Mouse (Mus musculus) heart, embryonic 10.5 days (tissue): ENCODE data around the gene Ror1. TPM values are rescaled to one million over a fixed set of nuclear protein-coding genes. Genes with fewer than 3 reads are reported as not detected.

Source experiments
- DNase-seq: peaks from one replicate; pipeline ENCODE4 v3.0.0-alpha.2; 2017; ENCODE audit warnings: low spot score
- H3K27ac ChIP-seq: fragments of 300-500 bp; sonication (generic); 2 replicates; pipeline ENCODE4 v1.5.1; 2016; ENCODE audit warnings: mild to moderate bottlenecking
- H3K27me3 ChIP-seq: fragments of 300-500 bp; sonication (generic); 2 replicates; pipeline ENCODE4 v1.6.1; 2016; ENCODE audit warnings: mild to moderate bottlenecking; ENCODE audit not compliant: poor library complexity, insufficient read depth, severe bottlenecking
- H3K36me3 ChIP-seq: fragments of 300-500 bp; sonication (generic); 2 replicates; pipeline ENCODE4 v1.6.1; 2016; ENCODE audit warnings: mild to moderate bottlenecking, moderate library complexity
- H3K4me1 ChIP-seq: fragments of 300-500 bp; sonication (generic); 2 replicates; pipeline ENCODE4 v1.6.1; 2016; ENCODE audit warnings: mild to moderate bottlenecking
- H3K4me3 ChIP-seq: fragments of 300-500 bp; sonication (generic); 2 replicates; pipeline ENCODE4 v1.5.1; 2016; ENCODE audit warnings: mild to moderate bottlenecking, moderate library complexity
- H3K9me3 ChIP-seq: fragments of 300-500 bp; sonication (generic); 2 replicates; pipeline ENCODE4 v1.6.1; 2016; ENCODE audit warnings: mild to moderate bottlenecking, moderate library complexity
- WGBS: fragments of 180-500 bp; shearing (Covaris S2); methylation state at CpG from one replicate; pipeline ENCODE4 v1.1.7; 2016; 5-methylcytosine and 5-hydroxymethylcytosine counted together
- polyA plus RNA-seq: library from polyadenylated mRNA; unstranded; fragments of >200 nt; fragmentation: Nextera tagmentation; extraction: Ambion mirVana; gene quantifications from 2 replicates; pipeline ENCODE4 v1.2.1, GENCODE M21; 2016

Gene Ror1
- polyA plus RNA-seq, 1 experiment from 2014 or later, result 9.3 TPM

DNA sequence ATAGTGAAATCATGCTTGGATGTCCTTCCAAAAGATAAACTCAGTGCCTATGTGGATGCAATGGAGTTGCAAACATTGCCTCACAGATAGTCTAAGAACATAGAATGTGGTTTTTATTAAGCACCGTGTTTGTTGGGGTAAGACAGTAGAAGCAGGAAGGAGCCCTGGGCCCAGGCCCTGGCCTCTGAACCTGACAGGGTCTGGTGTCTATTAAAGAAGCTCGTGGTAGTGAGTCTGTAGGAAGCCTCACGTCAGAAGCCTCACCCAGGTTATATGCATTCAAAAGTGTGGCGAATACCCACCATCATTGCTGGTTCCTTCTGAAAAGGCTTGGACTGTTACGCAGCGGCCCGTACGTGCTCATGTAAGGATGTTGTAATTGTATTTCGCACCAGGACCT lies 157.8 kb downstream of the Ror1 start:
- Histone ChIP-seq H3K27ac (no peak overlapping the region), H3K4me3 (no peak overlapping the region), H3K36me3 (no peaks in the 10 kb centered on the region), H3K9me3 (no peaks in the 10 kb centered on the region), H3K27me3 (peaks cover 10% of the 10 kb centered on the region; the same call in 1 of the 2 replicates), H3K4me1 (peaks cover 33% of the 10 kb centered on the region)
- 81% methylated on average over 9 of the region's 9 CpGs for WGBS
- no peak for DNase-seq

- no peak for DNase-seq
- H3K4me3 ChIP-seq, result no peak overlapping the region
- H3K4me1 ChIP-seq, result peaks cover 33% of the 10 kb centered on the region
- H3K36me3 ChIP-seq, result no peaks in the 10 kb centered on the region
- no peak overlapping the region for H3K27ac ChIP-seq
- H3K27me3 ChIP-seq, result peaks cover 10% of the 10 kb centered on the region; the same call in 1 of the 2 replicates
- H3K9me3 ChIP-seq, result no peaks in the 10 kb centered on the region
- WGBS, result 69% methylated on average over 7 of the region's 7 CpGs
These were observed 158.2 kb downstream of the Ror1 start for GRCm38 (mm10) chr4:100253831-100254230.

GRCm38 (mm10) chr4:100258462-100258861 lies 162.9 kb downstream of the Ror1 start:
- Histone ChIP-seq H3K4me1 (peaks cover 21% of the 10 kb centered on the region), H3K27me3 (peaks cover 10% of the 10 kb centered on the region; the same call in 1 of the 2 replicates), H3K4me3 (no peak overlapping the region), H3K27ac (no peak overlapping the region), H3K36me3 (no peaks in the 10 kb centered on the region), H3K9me3 (no peaks in the 10 kb centered on the region)
- 77% methylated on average over 5 of the region's 5 CpGs for WGBS
- no peak for DNase-seq

- DNase-seq, result no peak
- H3K27ac ChIP-seq, result no peak overlapping the region
- H3K9me3 ChIP-seq, result no peaks in the 10 kb centered on the region
- 96% methylated on average over 1 of the region's 1 CpGs for WGBS
- H3K27me3 ChIP-seq, result no peaks in the 10 kb centered on the region
- H3K4me1 ChIP-seq, result no peaks in the 10 kb centered on the region
- no peaks in the 10 kb centered on the region for H3K36me3 ChIP-seq
- no peak overlapping the region for H3K4me3 ChIP-seq
These were observed 168.3 kb downstream of the Ror1 start for GRCm38 (mm10) chr4:100263917-100264316.

- H3K9me3 ChIP-seq, result no peaks in the 10 kb centered on the region
- no peaks in the 10 kb centered on the region for H3K36me3 ChIP-seq
- no peak for DNase-seq
- 83% methylated on average over 10 of the region's 10 CpGs for WGBS
- no peak overlapping the region for H3K4me3 ChIP-seq
- no peaks in the 10 kb centered on the region for H3K27me3 ChIP-seq
- H3K4me1 ChIP-seq, result no peaks in the 10 kb centered on the region
- H3K27ac ChIP-seq, result no peak overlapping the region
These were observed 175.6 kb downstream of the Ror1 start for GRCm38 (mm10) chr4:100271059-100271735.

DNA sequence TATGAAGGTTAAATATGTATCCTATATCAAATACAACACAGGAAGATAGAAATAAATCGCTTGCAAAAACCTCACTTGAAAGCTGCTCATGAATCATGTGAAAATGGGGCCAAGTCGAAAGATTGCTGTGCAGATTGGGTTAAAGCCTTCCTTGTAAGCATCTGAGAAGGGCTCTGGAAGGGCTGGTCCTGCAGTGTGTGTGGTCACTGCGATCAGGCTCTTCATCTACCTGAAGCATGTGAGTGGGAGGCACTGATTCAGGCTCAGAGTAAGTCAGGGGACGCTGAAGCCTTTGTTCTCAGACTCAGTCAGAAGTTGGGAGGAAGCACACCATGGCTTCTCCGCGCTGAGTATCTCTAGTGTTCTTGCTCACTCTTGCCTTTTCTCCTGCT lies 176.1 kb downstream of the Ror1 start:
- no peaks in the 10 kb centered on the region for H3K36me3 ChIP-seq
- H3K4me3 ChIP-seq, result no peak overlapping the region
- no peaks in the 10 kb centered on the region for H3K4me1 ChIP-seq
- WGBS, result 68% methylated on average over 6 of the region's 6 CpGs
- no peaks in the 10 kb centered on the region for H3K9me3 ChIP-seq
- no peak overlapping the region for H3K27ac ChIP-seq
- H3K27me3 ChIP-seq, result no peaks in the 10 kb centered on the region
- DNase-seq, result no peak

- no peaks in the 10 kb centered on the region for H3K4me1 ChIP-seq
- no peak overlapping the region for H3K4me3 ChIP-seq
- 76% methylated on average over 3 of the region's 3 CpGs for WGBS
- no peak overlapping the region for H3K27ac ChIP-seq
- no peak for DNase-seq
- H3K36me3 ChIP-seq, result no peaks in the 10 kb centered on the region
- no peaks in the 10 kb centered on the region for H3K9me3 ChIP-seq
- no peaks in the 10 kb centered on the region for H3K27me3 ChIP-seq
These were observed 177.8 kb downstream of the Ror1 start for GRCm38 (mm10) chr4:100273356-100273755.

- Histone ChIP-seq H3K27ac (no peak overlapping the region), H3K27me3 (no peaks in the 10 kb centered on the region), H3K4me1 (no peaks in the 10 kb centered on the region), H3K36me3 (no peaks in the 10 kb centered on the region), H3K4me3 (no peak overlapping the region), H3K9me3 (no peaks in the 10 kb centered on the region)
- 90% methylated on average over 4 of the region's 4 CpGs for WGBS
- no peak for DNase-seq
These were observed 178.4 kb downstream of the Ror1 start for GRCm38 (mm10) chr4:100273807-100274480.

GRCm38 (mm10) chr4:100276482-100276881 lies 180.9 kb downstream of the Ror1 start:
- 81% methylated on average over 7 of the region's 7 CpGs for WGBS
- H3K4me3 ChIP-seq, result no peak overlapping the region
- no peak for DNase-seq

GRCm38 (mm10) chr4:100276970-100277369 lies 181.4 kb downstream of the Ror1 start:
- H3K9me3 ChIP-seq, result no peaks in the 10 kb centered on the region
- no peaks in the 10 kb centered on the region for H3K36me3 ChIP-seq
- H3K4me3 ChIP-seq, result no peak overlapping the region
- no peak for DNase-seq
- no peaks in the 10 kb centered on the region for H3K27me3 ChIP-seq
- no peak overlapping the region for H3K27ac ChIP-seq
- no peaks in the 10 kb centered on the region for H3K4me1 ChIP-seq
- 82% methylated on average over 1 of the region's 1 CpGs for WGBS

More at GRCm38 (mm10) chr4:100276482-100276881, 180.9 kb downstream of the Ror1 start:
- H3K27ac ChIP-seq, result no peak overlapping the region
- no peaks in the 10 kb centered on the region for H3K9me3 ChIP-seq
- H3K4me1 ChIP-seq, result no peaks in the 10 kb centered on the region
- no peaks in the 10 kb centered on the region for H3K27me3 ChIP-seq
- H3K36me3 ChIP-seq, result no peaks in the 10 kb centered on the region

- peaks cover 23% of the 10 kb centered on the region for H3K4me1 ChIP-seq
- DNase-seq, result no peak
- no peaks in the 10 kb centered on the region for H3K36me3 ChIP-seq
- no peak overlapping the region for H3K4me3 ChIP-seq
- H3K9me3 ChIP-seq, result no peaks in the 10 kb centered on the region
- peaks cover 5% of the 10 kb centered on the region; the same call in 1 of the 2 replicates for H3K27me3 ChIP-seq
- no peak overlapping the region for H3K27ac ChIP-seq
- WGBS, result 82% methylated on average over 8 of the region's 8 CpGs
These were observed 187.7 kb downstream of the Ror1 start for GRCm38 (mm10) chr4:100283171-100283880.

GRCm38 (mm10) chr4:100284528-100284927 lies 188.9 kb downstream of the Ror1 start:
- 25% methylated on average over 6 of the region's 6 CpGs for WGBS
- Histone ChIP-seq H3K36me3 (no peaks in the 10 kb centered on the region), H3K4me3 (no peak overlapping the region), H3K27me3 (peaks cover 5% of the 10 kb centered on the region; the same call in 1 of the 2 replicates), H3K9me3 (no peaks in the 10 kb centered on the region), H3K27ac (no peak overlapping the region), H3K4me1 (peaks cover 23% of the 10 kb centered on the region)
- DNase-seq, result peak; percentile 90

DNA sequence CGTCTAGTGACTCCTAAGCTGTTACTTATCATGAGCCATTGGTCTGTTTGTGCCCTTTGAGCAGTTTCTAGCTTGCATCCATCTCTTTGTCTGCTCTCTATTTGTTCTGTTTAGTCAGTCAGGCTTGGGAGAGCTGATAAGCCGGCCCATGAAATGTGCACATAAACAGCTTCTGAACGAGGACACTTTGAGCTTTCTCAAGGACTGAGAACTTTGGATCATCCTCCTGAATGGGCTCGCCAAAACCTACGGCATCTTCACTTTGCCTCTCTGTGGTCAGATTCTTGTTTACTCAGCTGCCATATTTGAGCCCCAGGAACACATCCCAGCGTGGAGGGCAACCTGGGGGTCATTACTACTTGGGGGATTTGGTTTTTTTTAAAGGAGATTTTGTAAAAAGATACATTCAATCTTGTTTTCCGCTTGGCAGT lies 190.5 kb downstream of the Ror1 start:
- Histone ChIP-seq H3K9me3 (no peaks in the 10 kb centered on the region), H3K27ac (no peak overlapping the region), H3K4me1 (peaks cover 23% of the 10 kb centered on the region), H3K36me3 (no peaks in the 10 kb centered on the region), H3K27me3 (peaks cover 5% of the 10 kb centered on the region; the same call in 1 of the 2 replicates), H3K4me3 (no peak overlapping the region)
- WGBS, result 74% methylated on average over 7 of the region's 7 CpGs
- no peak for DNase-seq
